In the genomic region with DNA sequence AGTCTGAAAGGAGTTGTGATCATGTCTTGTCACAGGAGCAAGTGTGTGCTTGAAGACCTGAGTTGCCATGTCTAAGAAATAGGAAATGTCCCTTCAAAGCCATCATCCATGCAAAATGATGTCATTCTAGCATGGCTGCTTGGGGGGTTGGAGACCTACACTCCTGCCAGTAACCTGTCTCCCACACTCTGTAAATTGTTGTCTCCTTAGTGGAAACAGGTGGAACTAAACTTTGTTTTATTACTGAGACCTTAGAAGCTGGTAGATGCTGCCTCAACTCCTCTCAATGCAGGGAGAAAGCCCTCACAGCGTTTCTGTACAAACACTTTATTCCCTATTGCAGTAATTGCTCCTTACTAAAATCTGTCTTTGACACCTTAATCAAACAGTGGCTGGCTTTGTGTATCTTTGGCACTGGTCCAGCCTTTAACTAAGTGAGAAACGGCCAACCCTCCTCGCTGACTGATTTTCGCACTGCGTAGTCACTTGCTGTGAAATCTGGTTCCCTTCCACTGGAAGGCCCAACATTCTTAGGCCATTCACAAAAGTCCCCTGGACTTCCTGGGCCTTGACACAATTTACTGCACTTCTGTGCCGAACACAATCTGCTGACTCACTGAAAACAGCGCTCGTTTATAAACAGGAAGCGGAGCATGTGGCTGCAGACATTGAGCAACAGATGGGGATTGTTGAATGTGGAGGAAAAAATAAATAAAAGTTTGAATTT, we compare ENCODE assay signal across 8 mouse cellular contexts.
DNase-seq lines count a peak whose midpoint lies in the region; ATAC-seq and TF ChIP-seq lines count a peak whose summit lies in the region.

No protein-coding gene starts in this region.

- TF ChIP-seq EP300 in heart, adult 2 months (IDR thresholded peaks at IDR 0.05; ENCODE audit: insufficient read depth, low read depth, low read length) = 0 out of 2 replicates have a peak, but pooled peaks have one; percentile 37

- WGBS in neural tube, embryonic 12.5 days = 30% methylated on average over 9 of the region's 9 CpGs
- WGBS in neural tube, embryonic 15.5 days = 15% methylated on average over 9 of the region's 9 CpGs
- WGBS in heart, adult 2 months = 33% methylated on average over 9 of the region's 9 CpGs
- WGBS in kidney, embryonic 16.5 days = 29% methylated on average over 9 of the region's 9 CpGs
- WGBS in liver, embryonic 15.5 days (ENCODE audit: insufficient replicate concordance) = 27% methylated on average over 9 of the region's 9 CpGs

- H3K4me2 ChIP-seq in neural tube, embryonic 12.5 days (replicated peaks) = no peak overlapping the region
- H3K4me2 ChIP-seq in neural tube, embryonic 15.5 days = no peak overlapping the region
- H3K4me2 ChIP-seq in kidney, embryonic 16.5 days (replicated peaks; ENCODE audit: low read depth, low read length) = no peak overlapping the region
- no peak overlapping the region for H3K4me2 ChIP-seq in liver, embryonic 15.5 days

- H3K27ac ChIP-seq in neural tube, embryonic 12.5 days = no peak overlapping the region
- H3K27ac ChIP-seq in neural tube, embryonic 15.5 days (replicated peaks) = no peak overlapping the region
- H3K27ac ChIP-seq in heart, adult 2 months = peak overlapping the region; percentile 49
- H3K27ac ChIP-seq in kidney, embryonic 16.5 days (ENCODE audit: low read length) = peak overlapping the region; percentile 76
- peak overlapping the region; percentile 4; the same call in 1 of the 2 replicates for H3K27ac ChIP-seq in liver, embryonic 15.5 days (replicated peaks)

- DNase-seq in brain, embryonic 18.5 days (ENCODE audit: low read depth, low spot score) = peak; percentile 40
- peak; percentile 39 to 68 for DNase-seq in heart, adult 2 months
- DNase-seq in skeletal muscle tissue, adult 2 months (ENCODE audit: low read depth, low spot score) = peak; percentile 75
- no peak for DNase-seq in spleen, adult 18-20 months

- H3K79me2 ChIP-seq in heart, adult 2 months (replicated peaks; ENCODE audit: control insufficient read depth, insufficient read depth, low read length) = no peaks in the 10 kb centered on the region

- TF ChIP-seq CTCF in heart, adult 2 months (IDR thresholded peaks at IDR 0.05) = no peak

- H3K9ac ChIP-seq in neural tube, embryonic 12.5 days = no peak overlapping the region
- H3K9ac ChIP-seq in neural tube, embryonic 15.5 days (replicated peaks) = no peak overlapping the region
- H3K9ac ChIP-seq in heart, adult 2 months (ENCODE audit: low read depth, low read length) = no peak overlapping the region
- no peak overlapping the region for H3K9ac ChIP-seq in kidney, embryonic 16.5 days (replicated peaks; ENCODE audit: low read length)
- no peak overlapping the region for H3K9ac ChIP-seq in liver, embryonic 15.5 days

- H3K4me3 ChIP-seq in neural tube, embryonic 12.5 days = no peak overlapping the region
- no peak overlapping the region for H3K4me3 ChIP-seq in neural tube, embryonic 15.5 days (replicated peaks)
- H3K4me3 ChIP-seq in heart, adult 2 months = no peak overlapping the region
- H3K4me3 ChIP-seq in kidney, embryonic 16.5 days (ENCODE audit: low read length) = no peak overlapping the region
- H3K4me3 ChIP-seq in liver, embryonic 15.5 days (replicated peaks) = no peak overlapping the region

- no peak for TF ChIP-seq POLR2A in heart, adult 2 months (IDR thresholded peaks at IDR 0.05; ENCODE audit: insufficient read depth, low read depth, low read length)

- no peaks in the 10 kb centered on the region for H3K9me3 ChIP-seq in neural tube, embryonic 12.5 days
- H3K9me3 ChIP-seq in neural tube, embryonic 15.5 days (replicated peaks) = no peaks in the 10 kb centered on the region
- H3K9me3 ChIP-seq in kidney, embryonic 16.5 days (ENCODE audit: low read length) = peaks cover 4% of the 10 kb centered on the region; the same call in 1 of the 2 replicates
- H3K9me3 ChIP-seq in liver, embryonic 15.5 days (replicated peaks) = no peaks in the 10 kb centered on the region

- H3K36me3 ChIP-seq in neural tube, embryonic 12.5 days = no peaks in the 10 kb centered on the region
- H3K36me3 ChIP-seq in neural tube, embryonic 15.5 days = no peaks in the 10 kb centered on the region
- no peaks in the 10 kb centered on the region for H3K36me3 ChIP-seq in heart, adult 2 months (ENCODE audit: control insufficient read depth, insufficient read depth, low read length)
- H3K36me3 ChIP-seq in kidney, embryonic 16.5 days (ENCODE audit: insufficient read depth, low read length) = no peaks in the 10 kb centered on the region
- H3K36me3 ChIP-seq in liver, embryonic 15.5 days (replicated peaks) = no peaks in the 10 kb centered on the region

- intact Hi-C loops in heart, adult 2 months (cut with DNase I) = loop anchor here (5.0 kb wide), 1 partner anchor 74 kb away; no protein-coding TSS in a partner anchor

- no peaks in the 10 kb centered on the region for H3K4me1 ChIP-seq in neural tube, embryonic 12.5 days
- H3K4me1 ChIP-seq in neural tube, embryonic 15.5 days = 0 out of 2 replicates have a peak, but pooled peaks cover 9% of the 10 kb centered on the region
- peaks cover 6% of the 10 kb centered on the region for H3K4me1 ChIP-seq in heart, adult 2 months (ENCODE audit: control insufficient read depth, insufficient read depth, low read length)
- peaks cover 7% of the 10 kb centered on the region; the same call in 1 of the 2 replicates for H3K4me1 ChIP-seq in kidney, embryonic 16.5 days (ENCODE audit: insufficient read depth, low read length)
- H3K4me1 ChIP-seq in liver, embryonic 15.5 days (replicated peaks) = no peaks in the 10 kb centered on the region; the same call in 1 of the 2 replicates

- ATAC-seq in neural tube, embryonic 12.5 days (ENCODE audit: low FRiP score, low read depth) = peak; percentile 83
- no peak; the same call in 1 of the 2 replicates for ATAC-seq in neural tube, embryonic 15.5 days (ENCODE audit: low FRiP score)
- peak; percentile 74 for ATAC-seq in kidney, embryonic 16.5 days (ENCODE audit: low FRiP score, low TSS enrichment)
- peak; percentile 34; the same call in 1 of the 2 replicates for ATAC-seq in liver, embryonic 15.5 days (ENCODE audit: insufficient read depth)

- H3K27me3 ChIP-seq in neural tube, embryonic 12.5 days (replicated peaks) = no peaks in the 10 kb centered on the region
- no peaks in the 10 kb centered on the region for H3K27me3 ChIP-seq in neural tube, embryonic 15.5 days (replicated peaks)
- H3K27me3 ChIP-seq in heart, adult 2 months (ENCODE audit: control insufficient read depth, insufficient read depth, low read length) = no peaks in the 10 kb centered on the region
- no peaks in the 10 kb centered on the region for H3K27me3 ChIP-seq in kidney, embryonic 16.5 days (ENCODE audit: insufficient read depth, low read length)
- no peaks in the 10 kb centered on the region for H3K27me3 ChIP-seq in liver, embryonic 15.5 days

Comparison
In these comparisons a context has a peak if more than half of its experiments do, and no peak if none do; other contexts are left out.
1. H3K27ac ChIP-seq: peak in heart, adult 2 months (single experiment), kidney, embryonic 16.5 days (single experiment) and liver, embryonic 15.5 days (single experiment); none in neural tube, embryonic 12.5 days (single experiment) and neural tube, embryonic 15.5 days (single experiment).
2. DNase-seq: peak in brain, embryonic 18.5 days (single experiment), heart, adult 2 months (2 of 2) and skeletal muscle tissue, adult 2 months (single experiment); none in spleen, adult 18-20 months (0 of 2).